Mouse (Mus musculus) WW6 (cell line): ENCODE data around the gene Slc5a7.

ENCODE experiments used
- DNase-seq: peaks from one replicate; pipeline ENCODE4 v3.0.0-alpha.2; 2013; ENCODE audit warnings: low read depth, low spot score

The Slc5a7 gene

DNA sequence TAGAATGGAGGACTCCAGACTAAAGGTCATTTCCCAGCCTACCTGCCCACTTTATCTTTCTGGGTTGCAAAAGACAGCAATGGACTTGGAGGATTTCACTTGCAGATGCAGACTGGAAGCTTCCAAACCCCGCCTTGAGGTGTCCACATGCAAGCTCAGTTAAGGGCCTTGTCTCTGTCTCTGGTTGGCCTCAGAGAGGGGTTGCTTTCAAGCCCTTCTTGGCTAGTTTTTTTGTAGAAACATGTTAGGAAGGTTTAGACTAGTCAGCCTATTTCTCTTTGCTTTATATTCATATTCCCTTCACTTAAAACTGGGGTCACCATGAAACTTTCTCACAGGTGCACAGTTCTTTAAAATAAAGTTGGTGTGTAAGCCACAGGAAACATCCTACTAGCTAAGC is at the start of gene Slc5a7:
TSS of gene Slc5a7 (minus strand) at position 101 of the 400 bp plus-strand sequence.
- DNase-seq = no peak

DNA sequence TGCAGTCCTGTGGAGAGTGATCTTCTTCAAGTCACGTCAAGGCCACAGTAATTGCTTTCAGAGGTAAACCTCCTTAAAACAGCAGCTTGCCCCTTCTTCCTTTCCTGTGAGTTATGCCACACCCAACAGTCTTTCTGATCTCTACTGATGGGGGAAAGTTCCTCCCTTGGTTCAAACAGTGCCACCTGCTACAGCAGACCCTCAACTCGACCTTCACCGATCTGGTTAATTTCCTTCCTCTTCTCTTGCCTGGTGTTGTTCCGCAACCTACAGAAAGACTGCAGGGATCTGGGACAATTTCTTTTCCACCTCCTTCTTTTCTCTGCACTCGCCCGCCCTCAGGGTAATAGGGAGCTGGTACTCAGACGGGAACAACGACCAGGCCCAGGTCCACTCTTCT is 48.8 kb upstream of the Slc5a7 start:
- DNase-seq = no peak

- no peak for DNase-seq
Measured at GRCm38 (mm10) chr17:54343395-54343794, 44.6 kb upstream of the Slc5a7 start.

DNA sequence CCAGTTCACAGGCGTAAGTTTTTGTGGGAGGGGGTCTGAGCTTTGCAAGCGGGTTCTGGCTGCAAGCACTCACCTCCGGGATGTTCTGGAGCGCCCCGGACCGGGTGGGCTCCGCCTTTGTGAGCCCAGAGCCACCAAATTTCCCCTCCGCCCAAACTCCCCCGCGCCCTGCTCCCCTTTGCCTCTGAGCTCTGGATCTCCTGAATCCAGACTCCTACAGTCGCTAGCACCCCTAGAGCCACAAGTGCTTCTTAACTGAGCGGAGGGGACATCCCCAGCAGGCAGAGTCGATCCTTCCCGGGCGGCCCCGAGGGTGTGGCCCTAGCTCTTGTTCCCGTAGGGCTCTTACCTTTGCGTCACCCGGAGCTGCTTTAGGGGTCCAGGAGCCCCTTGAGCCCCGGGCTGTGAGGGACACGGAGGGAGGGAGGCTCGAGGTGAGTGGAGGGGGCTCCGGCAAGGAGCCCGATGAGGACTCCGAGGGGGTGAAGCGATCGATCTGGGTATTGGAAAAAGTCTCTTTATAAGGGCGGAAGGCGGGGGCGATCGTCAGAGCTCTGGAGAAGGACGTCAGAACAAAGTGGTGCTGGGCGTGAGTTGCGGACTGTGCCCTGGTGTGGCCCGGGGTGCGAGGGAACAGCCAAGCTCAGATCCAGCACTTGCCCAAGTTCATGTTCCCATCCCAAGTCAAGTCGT is 456 bp downstream of the Slc5a7 start:
- peak; percentile 14 for DNase-seq

DNA sequence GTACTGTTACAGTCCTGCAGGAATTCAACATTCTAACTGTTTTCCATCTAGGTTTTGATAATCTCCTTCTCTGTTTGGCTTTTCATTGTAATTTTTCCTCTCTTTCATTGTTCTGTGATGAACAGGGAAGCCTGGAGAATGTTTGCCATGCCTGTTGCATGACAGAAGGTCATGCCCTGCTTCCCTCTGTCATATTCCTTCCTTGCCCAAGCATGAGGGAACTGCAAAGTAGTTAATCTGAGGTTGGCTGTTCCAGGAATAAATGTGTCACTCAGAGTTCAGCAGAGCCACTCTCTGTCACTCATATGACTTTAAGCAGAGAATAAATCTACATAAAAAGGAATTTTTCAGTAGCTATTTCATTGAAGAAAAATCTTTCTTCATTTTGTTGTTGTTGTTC is 48.1 kb downstream of the Slc5a7 start:
- DNase-seq = no peak

GRCm38 (mm10) chr17:54243650-54244300 is 55.1 kb downstream of the Slc5a7 start:
- no peak for DNase-seq

DNA sequence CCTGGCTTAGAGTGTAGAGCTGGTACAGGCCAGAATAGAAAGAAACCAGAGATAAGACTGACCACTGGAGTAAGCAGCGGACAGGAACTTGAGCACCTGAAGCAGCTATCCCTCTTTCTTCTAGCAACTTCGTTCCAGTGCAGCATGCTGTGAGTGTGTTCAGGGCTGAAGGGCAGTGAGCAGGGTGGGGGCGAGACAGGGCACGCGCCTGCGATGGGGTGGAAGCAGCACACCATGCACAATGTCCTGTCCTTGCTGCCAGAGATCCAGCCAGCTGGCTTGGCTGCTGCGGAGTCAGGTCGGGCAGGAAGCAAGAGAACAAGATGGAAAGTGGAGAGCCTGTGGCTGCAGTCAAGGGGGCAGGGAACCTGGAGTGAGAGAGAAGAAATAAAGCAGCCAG is 59.4 kb downstream of the Slc5a7 start:
- no peak for DNase-seq
